Comparison of ENCODE assay signal across 1 mouse cellular context in the genomic region with DNA sequence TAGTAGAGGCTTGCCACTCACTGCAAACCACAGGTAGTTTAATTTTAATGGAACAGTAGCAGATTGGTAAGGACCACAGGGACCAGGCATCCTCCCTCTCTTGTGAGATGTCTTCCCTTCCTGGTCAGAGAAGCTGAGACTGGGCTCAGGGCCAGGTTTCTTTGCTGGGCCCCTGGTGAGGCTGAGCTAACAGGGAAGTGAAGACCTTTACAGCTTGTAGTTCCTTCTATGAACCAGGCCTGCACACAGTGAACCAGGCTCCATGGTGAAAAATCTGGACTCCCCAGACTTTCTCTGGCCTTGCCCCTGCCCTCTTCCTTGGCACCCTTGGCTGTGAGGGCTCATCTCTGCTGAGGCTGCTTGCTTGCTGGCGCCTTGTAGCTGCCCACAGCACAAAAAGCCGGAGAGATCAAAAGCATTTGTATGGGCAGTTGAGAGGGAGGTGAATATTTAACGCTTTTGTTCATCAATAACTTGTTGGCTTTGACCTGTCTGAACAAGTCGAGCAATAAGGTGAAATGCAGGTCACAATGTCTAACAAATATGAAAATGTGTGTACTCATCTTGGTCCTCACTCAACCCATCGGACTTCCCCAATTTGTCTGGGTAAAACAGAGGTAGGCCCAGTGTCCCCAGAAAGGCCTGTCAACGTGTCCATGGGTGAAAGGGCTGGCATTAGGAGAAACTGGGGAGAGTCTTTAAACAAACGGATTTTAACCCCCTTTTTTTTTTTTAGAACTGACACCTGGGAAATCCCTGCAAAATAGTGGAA.
TF ChIP-seq lines count a peak whose summit lies in the region.

No protein-coding gene starts in this region.

TF ChIP-seq in MEL, 35 proteins besides CTCF, POLR2A, EP300 and RAD21:
- no peak for TF ChIP-seq USF2 (IDR thresholded peaks at IDR 0.05; ENCODE audit: borderline replicate concordance in 1 of 2, insufficient read depth in 1 of 2, low read depth in 1 of 2, low read length in 2 of 2)
- TF ChIP-seq E2F4 (IDR thresholded peaks at IDR 0.05; ENCODE audit: borderline replicate concordance, low read depth, low read length): no peak
- TF ChIP-seq UBTF (IDR thresholded peaks at IDR 0.05; ENCODE audit: borderline replicate concordance, insufficient read depth, low read depth, low read length): no peak
- no peak for TF ChIP-seq BHLHE40 (IDR thresholded peaks at IDR 0.05; ENCODE audit: borderline replicate concordance, low read depth, low read length)
- TF ChIP-seq CHD1 (IDR thresholded peaks at IDR 0.05; ENCODE audit: low read depth, low read length): no peak
- no peak for TF ChIP-seq RCOR1 (IDR thresholded peaks at IDR 0.05; ENCODE audit: low read depth, low read length)
- no peak for TF ChIP-seq NELFE (IDR thresholded peaks at IDR 0.05; ENCODE audit: low read depth, low read length)
- TF ChIP-seq ZMIZ1 (IDR thresholded peaks at IDR 0.05; ENCODE audit: low read depth, low read length): no peak
- TF ChIP-seq USF1 (IDR thresholded peaks at IDR 0.05; ENCODE audit: low read depth, low read length): no peak
- no peak for TF ChIP-seq NRF1 (IDR thresholded peaks at IDR 0.05; ENCODE audit: insufficient read depth, low read depth, low read length, poor library complexity, severe bottlenecking)
- TF ChIP-seq CHD2 (IDR thresholded peaks at IDR 0.05; ENCODE audit: low read length): no peak
- no peak for TF ChIP-seq ELF1 (IDR thresholded peaks at IDR 0.05; ENCODE audit: low read depth, low read length)
TF ChIP-seq in MEL: peak in this region for 0.
